Mouse (Mus musculus): Measurements from ENCODE around the gene Miga2.

DNA sequence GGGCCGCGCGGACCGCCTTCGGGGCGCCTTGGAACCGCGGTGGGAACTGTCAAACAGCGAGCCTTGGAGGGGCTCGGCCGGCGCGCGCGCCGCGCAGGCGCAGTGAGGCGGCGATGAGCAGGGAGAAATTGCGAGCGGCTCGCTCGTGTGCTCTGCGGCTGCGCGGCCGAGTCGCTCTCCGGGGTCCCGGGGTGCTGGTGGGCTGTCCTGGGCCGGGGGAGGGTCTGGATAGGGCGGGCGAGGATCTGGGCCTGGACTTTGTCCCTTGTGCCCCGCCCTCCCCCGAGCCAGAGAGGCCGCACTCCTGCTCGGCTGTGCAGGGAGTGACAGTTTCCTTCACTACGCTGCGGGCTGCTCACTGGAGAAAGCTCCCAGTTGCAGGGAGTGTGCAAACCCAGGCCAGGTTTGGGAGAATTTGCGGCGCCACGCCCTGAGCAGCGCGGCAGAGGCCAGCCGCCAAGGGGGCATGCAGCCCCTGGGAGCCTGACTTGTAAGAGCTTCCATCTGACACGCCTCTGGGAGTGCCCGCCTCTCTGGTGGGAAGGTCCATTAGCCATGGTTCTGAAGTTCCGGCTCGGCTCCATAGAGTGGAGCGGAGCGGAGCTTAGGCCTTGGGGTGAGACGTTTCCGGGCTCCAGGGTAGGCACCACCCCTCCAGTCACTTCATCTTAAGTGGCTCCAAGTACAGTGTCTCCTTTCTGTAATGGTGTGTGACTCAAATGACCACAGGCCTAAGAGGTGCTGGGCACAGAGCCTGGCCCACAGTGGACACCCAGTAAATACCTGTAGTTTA is 28.7 kb downstream of the Miga2 start:
- TF ChIP-seq CTCF (IDR thresholded peaks at IDR 0.05; ENCODE audit: insufficient read depth, low read depth, low read length) (no peak), POLR2A (IDR thresholded peaks at IDR 0.05; ENCODE audit: insufficient read depth, low read depth, low read length) (no peak)

Data from olfactory bulb, adult 2 months (tissue).